In genomic region chr4:115096435-115097145, GRCm38 (mm10) we compare ENCODE assay signal across 7 mouse cellular contexts. TPM values are rescaled to one million over a fixed set of nuclear protein-coding genes. Genes with fewer than 3 reads are reported as not detected.
A peak's percentile ranks its signal among the peaks of the same experiment; 100 is the strongest.
DNase-seq lines count a peak whose midpoint lies in the region; ATAC-seq and TF ChIP-seq lines count a peak whose summit lies in the region.

No protein-coding gene starts in this region.

- ATAC-seq in erythroblast, adult 5-6 weeks (replicated peaks; ENCODE audit: low FRiP score, poor library complexity, severe bottlenecking) = peak; percentile 39
- peak; percentile 24 for ATAC-seq in megakaryocyte progenitor cell, adult 5-6 weeks (replicated peaks; ENCODE audit: poor library complexity)

- DNase-seq in kidney, adult 18-20 months = peak; percentile 36
- no peak for DNase-seq in left cerebral cortex, postnatal 14 days (ENCODE audit: low spot score in 2 of 2)
- DNase-seq in right cerebral cortex, adult 2 months (ENCODE audit: low spot score in 2 of 2) = no peak
- DNase-seq in thymus, adult 2 months = no peak

- H3K4me1 ChIP-seq in bone marrow, adult 2 months (ENCODE audit: control insufficient read depth, insufficient read depth, low read length) = no peaks in the 10 kb centered on the region; the same call in none of the 2 replicates
- H3K4me1 ChIP-seq in thymus, adult 2 months (replicated peaks; ENCODE audit: control insufficient read depth, insufficient read depth, low read length) = 0 out of 2 replicates have a peak, but pooled peaks cover 4% of the 10 kb centered on the region

- WGBS in bone marrow, adult 2 months = 3% methylated on average over 11 of the region's 11 CpGs
- WGBS in thymus, adult 2 months = 5% methylated on average over 11 of the region's 11 CpGs

- no peaks in the 10 kb centered on the region; the same call in 1 of the 2 replicates for H3K27me3 ChIP-seq in thymus, adult 2 months (ENCODE audit: control insufficient read depth, insufficient read depth, low read length)

- H3K36me3 ChIP-seq in thymus, adult 2 months (ENCODE audit: control insufficient read depth, insufficient read depth, low read length) = no peaks in the 10 kb centered on the region

- peak overlapping the region; percentile 68 for H3K27ac ChIP-seq in bone marrow, adult 2 months (ENCODE audit: control insufficient read depth, insufficient read depth, low read depth, low read length, poor library complexity)
- H3K27ac ChIP-seq in thymus, adult 2 months (ENCODE audit: control insufficient read depth, insufficient read depth, low read length) = no peak overlapping the region

- intact Hi-C loops in left cerebral cortex, postnatal 14 days (cut with DNase I) = loop anchor here (5.0 kb wide), 1 partner anchor 59 kb away; no protein-coding TSS in a partner anchor

- no peak for TF ChIP-seq POLR2A in bone marrow, adult 2 months (IDR thresholded peaks at IDR 0.05; ENCODE audit: borderline replicate concordance, control insufficient read depth, low read depth, low read length)
- TF ChIP-seq POLR2A in thymus, adult 2 months (IDR thresholded peaks at IDR 0.05; ENCODE audit: control insufficient read depth, extremely low read depth, insufficient read depth, low read length, poor library complexity) = no peak

- TF ChIP-seq CTCF in bone marrow, adult 2 months (IDR thresholded peaks at IDR 0.05; ENCODE audit: control insufficient read depth, insufficient read depth, low read length) = no peak
- TF ChIP-seq CTCF in thymus, adult 2 months (IDR thresholded peaks at IDR 0.05; ENCODE audit: borderline replicate concordance, control insufficient read depth, extremely low read depth, insufficient read depth, low read length, poor library complexity) = no peak

- peak overlapping the region; percentile 18 for H3K4me3 ChIP-seq in bone marrow, adult 2 months (replicated peaks; ENCODE audit: control insufficient read depth, low read depth, low read length)
- H3K4me3 ChIP-seq in thymus, adult 2 months (ENCODE audit: control insufficient read depth, insufficient read depth, low read length) = no peak overlapping the region

RNA-seq across cellular contexts. Expression of gene Pdzk1ip1, which starts 8.1 kb away (rescaled TPM):
- 212 and 213 TPM in 2 replicates for polyA plus RNA-seq in bone marrow, adult 2 months (2011; ENCODE audit: insufficient read depth, insufficient read length, low replicate concordance, missing spikeins)
- 377 and 402 TPM in 2 replicates for total RNA-seq in erythroblast, adult 5-6 weeks (2015; ENCODE audit: low replicate concordance)
- total RNA-seq in erythroblast, adult 5-6 weeks (2017; ENCODE audit: low replicate concordance) = 332 and 366 TPM in 2 replicates
- total RNA-seq in megakaryocyte progenitor cell, adult 5-6 weeks (2015) = 5.2 and 11.2 TPM in 2 replicates
- total RNA-seq in megakaryocyte progenitor cell, adult 5-6 weeks (2017) = 2.0 and 5.2 TPM in 2 replicates
- total RNA-seq in left cerebral cortex, postnatal 14 days (2021) = under 1 TPM in 1 of 2 experiments, not detected in 1; 0.44 TPM
- polyA plus RNA-seq in thymus, adult 2 months (2012; rRNA removed) = 14.7 and 15.2 TPM in 2 replicates

RNA-seq across cellular contexts. Expression of gene Cyp4x1, which starts 37.5 kb away (rescaled TPM):
- 0.38 and 2.0 TPM in 2 replicates for polyA plus RNA-seq in bone marrow, adult 2 months (2011; ENCODE audit: insufficient read depth, insufficient read length, low replicate concordance, missing spikeins)
- not detected in 2 replicates for total RNA-seq in erythroblast, adult 5-6 weeks (2015; ENCODE audit: low replicate concordance)
- total RNA-seq in erythroblast, adult 5-6 weeks (2017; ENCODE audit: low replicate concordance) = not detected in 2 replicates
- not detected in 2 replicates for total RNA-seq in megakaryocyte progenitor cell, adult 5-6 weeks (2015)
- total RNA-seq in megakaryocyte progenitor cell, adult 5-6 weeks (2017) = not detected in 2 replicates
- 10 to 100 TPM; 15.1 to 16.1 TPM for total RNA-seq in left cerebral cortex, postnatal 14 days (2021)
- polyA plus RNA-seq in thymus, adult 2 months (2012; rRNA removed) = not detected in 2 replicates

RNA-seq across cellular contexts. Expression of gene Tal1, which starts 40.4 kb away (rescaled TPM):
- polyA plus RNA-seq in bone marrow, adult 2 months (2011; ENCODE audit: insufficient read depth, insufficient read length, low replicate concordance, missing spikeins) = 67.9 and 68.4 TPM in 2 replicates
- 75.1 and 94.0 TPM in 2 replicates for total RNA-seq in erythroblast, adult 5-6 weeks (2015; ENCODE audit: low replicate concordance)
- 92.9 and 102 TPM in 2 replicates for total RNA-seq in erythroblast, adult 5-6 weeks (2017; ENCODE audit: low replicate concordance)
- 17.3 and 22.6 TPM in 2 replicates for total RNA-seq in megakaryocyte progenitor cell, adult 5-6 weeks (2015)
- total RNA-seq in megakaryocyte progenitor cell, adult 5-6 weeks (2017) = 9.2 and 16.3 TPM in 2 replicates
- total RNA-seq in left cerebral cortex, postnatal 14 days (2021) = 1 to 10 TPM; 2.3 to 2.7 TPM
- polyA plus RNA-seq in thymus, adult 2 months (2012; rRNA removed) = 0.89 and 0.94 TPM in 2 replicates

Comparison
In these comparisons a context has a peak if more than half of its experiments do, and no peak if none do; other contexts are left out.
1. RNA of gene Pdzk1ip1, which starts 8.1 kb away (total RNA-seq): 332 to 402 TPM in erythroblast, adult 5-6 weeks; 2.0 to 11.2 TPM in megakaryocyte progenitor cell, adult 5-6 weeks and 0.44 TPM in left cerebral cortex, postnatal 14 days; every median in the first group is over 10 times any median in the second.
2. RNA of gene Cyp4x1, which starts 37.5 kb away (total RNA-seq): 15.1 to 16.1 TPM in left cerebral cortex, postnatal 14 days; not detected in erythroblast, adult 5-6 weeks and not detected in megakaryocyte progenitor cell, adult 5-6 weeks; every median in the first group is over 10 times any median in the second.